Mouse (Mus musculus): Measurements from ENCODE around the gene Dnah2. TPM values are rescaled to one million over a fixed set of nuclear protein-coding genes. Genes with fewer than 3 reads are reported as not detected.
A peak's percentile ranks its signal among the peaks of the same experiment; 100 is the strongest.

The Dnah2 gene
- polyA plus RNA-seq, 1 experiment from 2014 or later = 1.6 TPM

DNA sequence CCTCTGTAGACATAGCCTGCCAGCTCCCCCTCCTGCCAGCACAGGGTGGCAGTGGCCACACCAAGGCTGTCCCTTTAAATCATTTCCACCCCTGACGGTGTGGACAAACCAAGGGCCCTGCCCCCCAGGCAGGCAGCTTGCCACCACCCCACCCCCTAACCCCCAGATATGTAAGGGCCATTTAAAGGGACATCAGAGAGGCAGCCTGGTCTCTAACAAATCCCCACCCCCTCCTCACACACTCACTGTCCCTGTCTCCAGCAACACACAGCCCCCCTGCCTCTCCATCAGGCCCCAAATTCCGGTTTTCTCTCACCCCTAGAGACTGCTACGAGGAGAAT is 133.6 kb downstream of the Dnah2 start:
- Histone ChIP-seq H3K9ac (ENCODE audit: low read depth, low read length) (peak overlapping the region; percentile 99), H3K27ac (ENCODE audit: low read depth, low read length) (peak overlapping the region; percentile 100), H3K4me2 (replicated peaks; ENCODE audit: low read depth, low read length) (peak overlapping the region; percentile 99), H3K4me3 (ENCODE audit: low read depth, low read length) (peak overlapping the region; percentile 80), H3K9me3 (ENCODE audit: control insufficient read depth, low read length) (no peaks in the 10 kb centered on the region), H3K4me1 (replicated peaks; ENCODE audit: control insufficient read depth, insufficient read depth, low read length) (peaks cover 23% of the 10 kb centered on the region), H3K36me3 (ENCODE audit: control insufficient read depth, insufficient read depth, low read length) (no peaks in the 10 kb centered on the region), H3K27me3 (ENCODE audit: control insufficient read depth, insufficient read depth, low read length) (no peaks in the 10 kb centered on the region)
- 0% methylated on average over 3 of the region's 3 CpGs for WGBS
- ATAC-seq (ENCODE audit: low FRiP score) = no peak
- peak; percentile 64 for DNase-seq (ENCODE audit: low spot score)

DNA sequence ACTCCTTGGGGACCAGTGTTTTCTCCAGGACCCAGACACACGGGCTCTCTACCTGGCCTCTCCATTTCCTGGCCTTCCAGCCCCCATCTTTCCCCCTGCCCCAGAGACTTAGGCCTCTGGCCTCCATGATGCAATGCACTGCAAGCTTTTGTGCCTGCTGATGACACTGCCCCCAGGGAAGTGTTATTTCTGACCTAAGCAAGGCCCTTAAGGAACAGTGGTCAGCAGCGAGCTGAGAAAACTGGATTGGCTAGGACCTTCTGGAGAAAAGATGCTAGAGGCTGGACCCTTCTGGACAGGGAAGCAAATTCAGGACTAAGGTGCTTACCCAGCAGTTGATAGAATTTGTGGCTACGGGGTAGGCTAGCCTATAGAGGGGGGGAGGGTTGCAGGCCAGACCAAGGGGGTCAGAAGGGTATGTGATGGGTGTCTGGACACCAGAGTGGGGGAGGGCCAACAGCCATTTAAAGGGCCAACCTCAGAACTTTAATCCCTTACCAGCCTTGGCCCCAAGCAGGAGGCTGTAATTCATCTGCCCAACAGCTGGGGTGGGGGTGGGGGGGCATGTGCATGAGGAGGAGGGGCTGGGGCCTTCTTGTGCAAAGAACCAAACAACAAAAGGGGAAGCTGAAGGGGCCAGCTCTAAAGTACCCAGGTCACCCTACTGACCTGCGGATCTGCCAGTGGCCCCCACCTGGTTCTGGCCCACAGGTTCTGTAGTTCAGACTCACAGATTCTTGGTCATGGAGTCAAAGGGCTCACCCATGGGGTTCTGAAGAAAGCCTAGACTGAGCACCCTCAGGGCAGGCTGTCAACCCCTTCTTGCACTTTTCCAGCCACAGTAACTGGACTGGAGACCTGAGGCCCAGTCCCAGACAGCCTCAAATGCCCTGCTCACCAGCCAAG is 134.2 kb downstream of the Dnah2 start:
- DNase-seq (ENCODE audit: low spot score) (peak; percentile 39), ATAC-seq (ENCODE audit: low FRiP score) (no peak)
- H3K4me2 ChIP-seq (replicated peaks; ENCODE audit: low read depth, low read length) = peak overlapping the region; percentile 99
- WGBS = 4% methylated on average over 4 of the region's 4 CpGs
- peak overlapping the region; percentile 80 for H3K4me3 ChIP-seq (ENCODE audit: low read depth, low read length)
- no peaks in the 10 kb centered on the region for H3K36me3 ChIP-seq (ENCODE audit: control insufficient read depth, insufficient read depth, low read length)
- H3K9ac ChIP-seq (ENCODE audit: low read depth, low read length) = peak overlapping the region; percentile 99
- H3K9me3 ChIP-seq (ENCODE audit: control insufficient read depth, low read length) = no peaks in the 10 kb centered on the region
- no peaks in the 10 kb centered on the region for H3K27me3 ChIP-seq (ENCODE audit: control insufficient read depth, insufficient read depth, low read length)
- peaks cover 23% of the 10 kb centered on the region for H3K4me1 ChIP-seq (replicated peaks; ENCODE audit: control insufficient read depth, insufficient read depth, low read length)
- peak overlapping the region; percentile 100 for H3K27ac ChIP-seq (ENCODE audit: low read depth, low read length)

DNA sequence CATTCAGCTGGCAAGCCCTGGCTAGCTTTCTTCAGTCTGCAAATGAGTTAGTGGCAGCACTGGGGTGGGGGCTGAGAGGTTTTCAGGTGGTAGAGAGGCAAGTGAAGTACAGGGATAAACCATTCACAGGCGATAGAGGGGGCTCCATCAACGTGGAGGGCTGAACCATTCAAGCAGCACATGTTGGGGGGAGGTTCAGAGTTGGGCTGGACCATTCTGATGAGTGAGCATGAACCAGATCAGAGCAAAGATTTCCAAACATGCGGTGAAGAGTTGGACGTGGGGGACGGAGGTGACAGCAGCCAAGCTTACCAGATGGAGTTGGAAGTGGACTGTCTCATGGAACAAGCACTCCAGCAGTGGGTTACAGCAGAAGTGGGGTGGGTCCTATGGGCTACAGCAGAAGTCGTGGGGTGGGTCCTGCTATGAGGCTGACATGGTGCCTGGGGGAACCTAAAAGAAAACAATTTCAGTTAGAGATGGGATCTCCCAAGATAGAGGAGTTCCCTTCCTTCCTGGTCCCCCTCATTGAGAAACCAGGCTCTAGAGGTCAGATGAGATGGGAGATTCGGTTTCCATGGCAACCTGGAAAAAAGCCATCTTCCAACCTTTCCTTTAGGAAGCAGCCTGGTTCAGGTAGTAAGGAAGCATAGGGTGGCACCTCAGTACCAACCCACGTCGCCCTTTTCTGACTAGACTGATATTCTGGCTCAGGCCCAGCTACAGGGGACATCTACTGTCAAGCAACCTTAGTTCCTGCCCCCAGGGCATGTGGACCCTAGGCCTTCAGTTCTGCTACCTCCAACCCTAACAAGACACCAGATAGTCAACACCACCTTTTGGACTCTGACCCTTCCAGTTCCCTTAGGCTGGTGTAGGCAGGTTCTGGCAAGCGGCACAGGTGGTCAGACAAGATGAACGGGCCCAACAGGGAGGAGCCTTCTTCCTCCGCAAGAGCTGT is 135.4 kb downstream of the Dnah2 start, which contains the start of gene Kdm6b:
Kdm6b (minus strand) TSS at position 455 of the 961 bp plus-strand sequence.
- Histone ChIP-seq H3K27me3 (ENCODE audit: control insufficient read depth, insufficient read depth, low read length) (no peaks in the 10 kb centered on the region), H3K4me3 (ENCODE audit: low read depth, low read length) (peak within 1 kb of the TSS; percentile 80), H3K27ac (ENCODE audit: low read depth, low read length) (peak within 1 kb of the TSS; percentile 100), H3K9ac (ENCODE audit: low read depth, low read length) (peak within 1 kb of the TSS; percentile 99), H3K4me1 (replicated peaks; ENCODE audit: control insufficient read depth, insufficient read depth, low read length) (peaks cover 23% of the 10 kb centered on the region), H3K9me3 (ENCODE audit: control insufficient read depth, low read length) (no peaks in the 10 kb centered on the region), H3K36me3 (ENCODE audit: control insufficient read depth, insufficient read depth, low read length) (no peaks in the 10 kb centered on the region), H3K4me2 (replicated peaks; ENCODE audit: low read depth, low read length) (peak within 1 kb of the TSS; percentile 99)
- 39% methylated on average over 12 of the region's 12 CpGs for WGBS
- peak; percentile 69 for DNase-seq (ENCODE audit: low spot score)
- ATAC-seq (ENCODE audit: low FRiP score) = no peak

DNA sequence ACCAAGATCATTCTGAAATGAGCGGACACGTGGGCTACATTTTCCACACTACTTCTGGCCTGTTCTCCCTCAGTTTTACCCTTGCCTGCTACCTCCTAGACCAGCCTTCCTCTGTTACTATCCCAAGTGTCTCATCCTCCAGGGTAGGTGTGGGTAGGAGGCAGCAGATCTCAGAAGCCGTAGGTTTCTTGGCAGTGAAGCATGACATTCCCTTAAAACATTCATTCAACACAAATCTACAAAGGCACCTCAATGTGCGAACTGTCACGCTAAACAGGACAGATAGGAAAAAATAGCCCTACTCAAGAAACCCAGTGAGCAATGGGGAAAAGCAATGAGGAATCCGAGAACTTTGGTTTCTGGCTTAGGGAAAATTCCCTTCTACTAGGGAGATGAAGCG is 136.4 kb downstream of the Dnah2 start:
- ATAC-seq (ENCODE audit: low FRiP score) = no peak
- H3K9ac ChIP-seq (ENCODE audit: low read depth, low read length) = peak overlapping the region; percentile 95; the same call in 1 of the 2 replicates
- no peak for DNase-seq (ENCODE audit: low spot score)
- H3K36me3 ChIP-seq (ENCODE audit: control insufficient read depth, insufficient read depth, low read length) = peaks cover 3% of the 10 kb centered on the region; the same call in 1 of the 2 replicates
- WGBS = 65% methylated on average over 7 of the region's 7 CpGs
- H3K9me3 ChIP-seq (ENCODE audit: control insufficient read depth, low read length) = no peaks in the 10 kb centered on the region
- no peaks in the 10 kb centered on the region for H3K27me3 ChIP-seq (ENCODE audit: control insufficient read depth, insufficient read depth, low read length)
- peak overlapping the region; percentile 98 for H3K27ac ChIP-seq (ENCODE audit: low read depth, low read length)
- H3K4me2 ChIP-seq (replicated peaks; ENCODE audit: low read depth, low read length) = peak overlapping the region; percentile 99
- peak overlapping the region; percentile 88 for H3K4me3 ChIP-seq (ENCODE audit: low read depth, low read length)
- H3K4me1 ChIP-seq (replicated peaks; ENCODE audit: control insufficient read depth, insufficient read depth, low read length) = peaks cover 28% of the 10 kb centered on the region

DNA sequence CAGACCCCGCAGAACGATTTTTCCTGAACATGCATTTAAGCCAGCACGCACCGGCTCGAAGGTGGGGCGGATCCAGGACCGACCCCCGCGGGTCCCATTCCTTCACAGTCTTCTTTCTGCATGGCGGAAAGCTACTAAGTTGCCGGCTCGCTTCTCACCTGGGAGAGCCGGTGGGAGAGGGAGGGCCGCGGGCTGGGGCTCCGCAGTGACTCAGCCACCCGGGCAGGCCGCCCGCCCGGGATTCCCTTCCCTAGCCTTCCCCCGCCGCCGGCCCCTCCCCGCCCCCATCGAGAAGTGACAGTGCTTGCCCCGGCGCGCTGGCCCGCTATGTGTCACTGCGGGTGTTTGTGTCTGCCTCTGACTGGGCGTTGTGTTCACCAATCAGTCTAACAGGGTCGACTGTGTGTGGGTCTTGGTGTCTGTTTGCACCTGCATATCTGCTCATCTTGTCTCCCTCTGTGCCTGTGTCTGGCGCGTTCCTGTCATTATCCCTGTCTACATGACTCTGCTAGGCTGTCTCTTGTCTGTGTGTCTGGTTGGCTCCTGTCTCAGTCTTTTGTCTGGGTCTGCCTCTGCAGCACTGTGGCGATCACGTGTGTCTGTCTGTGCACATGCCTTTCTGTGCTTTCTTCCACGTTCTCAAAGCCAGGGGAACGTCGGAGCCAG is 137.2 kb downstream of the Dnah2 start:
- H3K36me3 ChIP-seq (ENCODE audit: control insufficient read depth, insufficient read depth, low read length) = peaks cover 3% of the 10 kb centered on the region; the same call in 1 of the 2 replicates
- ATAC-seq (ENCODE audit: low FRiP score) = peak; percentile 7; the same call in 1 of the 2 replicates
- H3K9ac ChIP-seq (ENCODE audit: low read depth, low read length) = peak overlapping the region; percentile 95
- H3K27ac ChIP-seq (ENCODE audit: low read depth, low read length) = peak overlapping the region; percentile 98
- H3K9me3 ChIP-seq (ENCODE audit: control insufficient read depth, low read length) = no peaks in the 10 kb centered on the region
- under 1% methylated on average over 38 of the region's 39 CpGs for WGBS
- H3K4me1 ChIP-seq (replicated peaks; ENCODE audit: control insufficient read depth, insufficient read depth, low read length) = peaks cover 26% of the 10 kb centered on the region
- H3K4me3 ChIP-seq (ENCODE audit: low read depth, low read length) = peak overlapping the region; percentile 88
- no peaks in the 10 kb centered on the region for H3K27me3 ChIP-seq (ENCODE audit: control insufficient read depth, insufficient read depth, low read length)
- peak; percentile 75 for DNase-seq (ENCODE audit: low spot score)
- H3K4me2 ChIP-seq (replicated peaks; ENCODE audit: low read depth, low read length) = peak overlapping the region; percentile 99

DNA sequence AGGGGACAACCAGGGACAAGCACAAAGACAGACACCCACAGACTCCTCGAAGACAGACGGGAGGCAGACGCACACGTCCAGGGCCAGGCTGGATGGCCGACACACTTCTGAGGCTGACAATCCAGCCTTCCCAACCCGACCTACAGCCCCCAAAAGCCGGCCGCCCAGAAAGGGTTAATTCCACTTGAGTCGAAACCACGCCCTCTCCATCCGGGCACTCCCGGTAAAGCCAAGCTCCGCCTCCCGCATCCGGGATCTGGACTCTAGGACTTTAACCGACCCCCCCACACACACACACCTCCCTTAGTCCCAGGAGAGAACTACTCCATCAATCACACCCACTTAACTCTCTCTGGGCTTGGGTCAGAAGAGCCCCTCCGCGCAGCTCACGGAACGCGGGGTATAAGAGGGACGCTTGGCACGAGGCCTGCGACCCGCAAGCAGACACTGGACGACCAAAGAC is 137.8 kb downstream of the Dnah2 start:
- Histone ChIP-seq H3K36me3 (ENCODE audit: control insufficient read depth, insufficient read depth, low read length) (peaks cover 7% of the 10 kb centered on the region; the same call in 1 of the 2 replicates), H3K9me3 (ENCODE audit: control insufficient read depth, low read length) (no peaks in the 10 kb centered on the region), H3K27me3 (ENCODE audit: control insufficient read depth, insufficient read depth, low read length) (no peaks in the 10 kb centered on the region), H3K4me2 (replicated peaks; ENCODE audit: low read depth, low read length) (peak overlapping the region; percentile 99), H3K9ac (ENCODE audit: low read depth, low read length) (peak overlapping the region; percentile 95), H3K4me1 (replicated peaks; ENCODE audit: control insufficient read depth, insufficient read depth, low read length) (peaks cover 26% of the 10 kb centered on the region), H3K27ac (ENCODE audit: low read depth, low read length) (peak overlapping the region; percentile 98), H3K4me3 (ENCODE audit: low read depth, low read length) (peak overlapping the region; percentile 88)
- peak; percentile 100 for DNase-seq (ENCODE audit: low spot score)
- WGBS = 0% methylated on average over 26 of the region's 26 CpGs
- peak; percentile 63 for ATAC-seq (ENCODE audit: low FRiP score)

DNA sequence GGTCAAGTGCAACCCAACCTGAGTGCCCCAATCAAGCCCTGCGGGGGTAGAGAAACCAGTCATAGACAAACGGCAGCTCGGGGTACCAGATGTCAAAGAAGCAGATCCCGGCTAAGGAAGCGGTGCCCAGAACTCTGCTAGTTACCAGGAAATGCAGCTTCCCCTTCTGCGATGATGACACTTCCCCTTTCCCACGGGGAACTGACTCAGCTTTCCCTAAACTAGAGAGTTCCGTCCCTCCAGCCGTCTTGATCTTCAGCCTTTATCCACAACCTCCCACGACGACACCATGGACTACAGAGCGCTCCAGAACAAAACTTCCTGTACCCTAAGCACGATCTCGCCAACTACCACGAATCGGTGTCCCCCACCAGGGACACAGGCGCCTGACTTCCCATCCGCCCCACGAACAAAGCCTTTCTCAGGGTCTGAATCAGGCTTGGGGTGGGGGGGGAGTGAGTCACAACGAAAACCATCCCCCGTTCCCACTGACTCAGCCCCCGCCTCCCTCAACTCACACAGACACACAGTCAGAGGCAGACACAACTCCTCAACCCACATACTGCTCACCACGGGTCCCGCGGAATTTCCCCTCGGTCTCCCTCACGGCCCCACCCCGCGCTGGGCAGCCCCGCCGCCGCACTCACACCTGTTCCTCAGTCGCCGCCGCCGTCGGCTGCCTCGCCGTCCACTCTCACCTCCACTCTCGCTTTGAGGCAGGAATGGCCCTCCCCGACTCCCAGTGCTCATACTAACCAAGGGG is 138.4 kb downstream of the Dnah2 start:
- Histone ChIP-seq H3K27ac (ENCODE audit: low read depth, low read length) (peak overlapping the region; percentile 98), H3K4me2 (replicated peaks; ENCODE audit: low read depth, low read length) (peak overlapping the region; percentile 99), H3K4me1 (replicated peaks; ENCODE audit: control insufficient read depth, insufficient read depth, low read length) (peaks cover 26% of the 10 kb centered on the region), H3K9me3 (ENCODE audit: control insufficient read depth, low read length) (no peaks in the 10 kb centered on the region), H3K27me3 (ENCODE audit: control insufficient read depth, insufficient read depth, low read length) (no peaks in the 10 kb centered on the region), H3K9ac (ENCODE audit: low read depth, low read length) (peak overlapping the region; percentile 95), H3K4me3 (ENCODE audit: low read depth, low read length) (peak overlapping the region; percentile 88), H3K36me3 (ENCODE audit: control insufficient read depth, insufficient read depth, low read length) (peaks cover 10% of the 10 kb centered on the region)
- peak; percentile 0; the same call in 1 of the 2 replicates for ATAC-seq (ENCODE audit: low FRiP score)
- peak; percentile 64 for DNase-seq (ENCODE audit: low spot score)
- under 1% methylated on average over 40 of the region's 41 CpGs for WGBS

Data from hindbrain, embryonic 11.5 days (tissue).